Mouse (Mus musculus) bone marrow macrophage, adult 2 months (primary cell): ENCODE measurements around the gene Tcerg1l.

Source experiments
- CTCF ChIP-seq: IDR thresholded peaks from 2 replicates; pipeline ENCODE4 v1.5.1; 2012; ENCODE audit warnings: low read depth, mild to moderate bottlenecking, low read length, moderate library complexity
- POLR2A ChIP-seq: IDR thresholded peaks from 2 replicates; pipeline ENCODE4 v1.6.1; 2012; ENCODE audit warnings: mild to moderate bottlenecking, low read depth, low read length, borderline replicate concordance

DNA sequence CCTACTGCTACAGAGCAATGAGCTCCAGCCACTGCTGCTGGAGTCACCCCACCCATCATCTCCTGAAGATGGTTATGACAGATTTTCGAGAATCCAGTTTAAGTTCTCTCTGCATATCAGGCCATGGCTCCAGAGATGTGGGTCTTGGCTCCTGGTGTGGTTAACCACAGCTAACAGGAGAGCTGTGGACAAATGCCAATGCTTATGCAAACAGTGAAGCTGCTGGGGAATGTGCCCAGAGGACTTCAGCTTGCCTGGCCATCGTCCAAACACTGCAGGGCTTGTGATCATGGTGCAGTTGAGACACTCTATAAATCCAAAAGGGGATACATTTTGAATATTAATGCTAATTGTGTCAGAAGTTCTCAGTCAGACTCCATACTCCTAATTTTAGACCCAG lies 221.5 kb downstream of the Tcerg1l start:
- TF ChIP-seq CTCF = no peak
- no peak for TF ChIP-seq POLR2A
